Mouse (Mus musculus) large intestine, adult 2 months (tissue): ENCODE results near the gene Lrrc10b. TPM values are rescaled to one million over a fixed set of nuclear protein-coding genes. Genes with fewer than 3 reads are reported as not detected.

ENCODE experiments used
- DNase-seq: peaks from one replicate; pipeline ENCODE4 v3.0.0-alpha.2; 2012; ENCODE audit warnings: low read depth, low spot score
- WGBS: fragments of 180-500 bp; shearing (Covaris S2); methylation state at CpG from one replicate; pipeline ENCODE4 v1.1.7; 2018; 5-methylcytosine and 5-hydroxymethylcytosine counted together
- polyA plus RNA-seq: library from polyadenylated mRNA; depleted of rRNA; stranded (reverse); fragments of >200 nt; gene quantifications from 2 replicates; pipeline ENCODE4 v1.2.3, GENCODE M21; 2012; rRNA removed

Gene Lrrc10b
- polyA plus RNA-seq, 1 experiment = 3.0 TPM

DNA sequence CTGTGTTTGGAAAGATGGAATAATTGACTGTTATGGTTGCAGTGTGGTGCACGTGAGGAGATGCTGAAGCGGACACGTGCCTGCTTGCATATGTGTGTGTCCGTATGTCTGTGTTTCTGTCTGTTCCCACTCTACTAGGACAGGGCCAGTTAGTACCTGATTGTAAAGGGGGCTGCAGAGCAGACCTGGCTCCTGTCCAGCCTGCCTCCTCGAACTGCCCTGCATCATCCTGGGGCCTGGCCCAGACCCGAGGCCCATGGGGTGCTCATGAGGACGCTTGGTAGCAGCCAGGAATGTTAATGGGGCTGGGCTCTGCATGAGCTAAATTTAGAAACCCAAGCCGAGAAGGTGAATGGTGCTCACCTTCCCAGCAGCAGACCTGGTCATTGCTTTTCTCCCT is 40.4 kb downstream of the Lrrc10b start:
- 54% methylated on average over 8 of the region's 8 CpGs for WGBS
- no peak for DNase-seq

DNA sequence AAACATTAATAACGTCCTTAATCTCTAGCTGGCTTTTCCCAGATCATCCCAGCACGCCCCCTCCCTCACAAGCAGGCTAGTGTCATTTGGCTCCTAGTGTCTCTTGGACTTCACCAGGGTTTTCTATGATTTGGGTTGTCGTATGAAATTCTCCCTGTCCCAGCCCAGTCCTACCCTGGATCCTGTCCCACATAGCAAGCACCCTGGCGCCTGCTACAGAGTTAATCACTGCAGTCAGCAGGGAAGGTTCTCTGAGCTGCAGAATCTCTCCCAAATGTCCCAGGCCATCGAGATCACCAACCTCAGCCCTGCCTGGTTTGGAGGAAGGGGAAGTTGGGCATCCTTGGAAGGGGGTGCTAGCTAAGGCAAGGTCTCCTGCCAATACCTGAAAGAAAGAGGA is 41.8 kb downstream of the Lrrc10b start:
- WGBS = 69% methylated on average over 5 of the region's 5 CpGs
- no peak for DNase-seq

DNA sequence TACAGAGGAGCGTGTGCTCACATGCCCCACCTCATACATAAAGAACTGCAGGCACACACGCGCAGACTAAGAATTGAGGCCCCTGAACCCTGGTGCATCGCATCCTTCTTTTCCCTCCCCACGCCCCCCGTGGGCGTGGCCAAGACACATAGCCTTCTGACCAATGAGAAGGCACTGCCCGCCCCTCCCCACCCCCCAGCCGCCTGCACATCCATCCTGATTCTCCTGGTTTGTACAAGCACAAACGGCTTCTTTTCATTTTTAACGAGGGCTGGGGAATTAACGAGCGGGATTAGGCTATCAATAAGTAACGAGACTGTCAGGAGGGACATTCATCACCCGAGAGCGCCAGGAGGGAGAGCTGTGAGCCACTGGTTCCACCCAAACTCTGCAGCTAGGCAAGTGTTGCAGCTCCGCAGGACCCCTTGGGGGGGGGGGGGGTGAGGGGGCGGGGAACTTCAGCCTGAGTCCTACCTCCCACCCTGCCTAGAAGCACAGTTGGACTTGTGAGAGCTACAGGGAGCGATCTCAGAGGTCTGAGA is 43.5 kb downstream of the Lrrc10b start:
- WGBS = 3% methylated on average over 19 of the region's 19 CpGs
- DNase-seq = no peak

Other genes starting within 250 kb of the Lrrc10b start
- 18.7 and 34.7 TPM in 2 replicates for gene Myrf, start 216.7 kb downstream of the Lrrc10b start, polyA plus RNA-seq
- gene Dagla, start 152.6 kb downstream of the Lrrc10b start, polyA plus RNA-seq = 7.2 and 7.7 TPM in 2 replicates
- gene Syt7, start 68.4 kb downstream of the Lrrc10b start, polyA plus RNA-seq = 6.8 and 7.4 TPM in 2 replicates
- 0.48 and 0.93 TPM in 2 replicates for gene Ppp1r32, start 25.5 kb upstream of the Lrrc10b start, polyA plus RNA-seq
- gene Cpsf7, start 67.8 kb upstream of the Lrrc10b start, polyA plus RNA-seq = 22.9 and 34.4 TPM in 2 replicates
- 29.4 and 33.3 TPM in 2 replicates for gene Sdhaf2, start 68.7 kb upstream of the Lrrc10b start, polyA plus RNA-seq
- gene Tmem216, start 98.8 kb upstream of the Lrrc10b start, polyA plus RNA-seq = 12.3 and 13.8 TPM in 2 replicates
- gene Cyb561a3, start 119.7 kb upstream of the Lrrc10b start, polyA plus RNA-seq = 40.4 and 43.2 TPM in 2 replicates
- gene Tmem138, start 119.9 kb upstream of the Lrrc10b start, polyA plus RNA-seq = 8.0 and 8.8 TPM in 2 replicates
- gene Ddb1, start 147.9 kb upstream of the Lrrc10b start, polyA plus RNA-seq = 93.2 and 120 TPM in 2 replicates
- gene Tkfc, start 148.2 kb upstream of the Lrrc10b start, polyA plus RNA-seq = 115 and 227 TPM in 2 replicates
- 1.3 and 6.0 TPM in 2 replicates for gene Vwce, start 176.7 kb upstream of the Lrrc10b start, polyA plus RNA-seq
- gene Pga5, start 220.6 kb upstream of the Lrrc10b start, polyA plus RNA-seq = 0.09 TPM in 1 of 2 replicates, not detected in the other
- 24.7 and 26.6 TPM in 2 replicates for gene Vps37c, start 231.3 kb upstream of the Lrrc10b start, polyA plus RNA-seq